Mouse (Mus musculus) brain, embryonic 14.5 days (tissue): ENCODE data around the gene Gm1604a. TPM values are rescaled to one million over a fixed set of nuclear protein-coding genes. Genes with fewer than 3 reads are reported as not detected.
"Not testable (repeated sequence)": the region's sequence is repeated elsewhere in the genome, so short reads cannot be mapped to it uniquely, and the experiment has no call there.

Experiments used
- DNase-seq: peaks from one replicate; pipeline ENCODE4 v3.0.0-alpha.2; 2011; ENCODE audit warnings: low read depth
- POLR2A ChIP-seq: fragments of 200-500 bp; IDR thresholded peaks from 2 replicates; pipeline ENCODE4 v1.6.1; 2012; ENCODE audit warnings: mild to moderate bottlenecking, inconsistent platforms, borderline replicate concordance; ENCODE audit not compliant: poor library complexity, insufficient read depth, insufficient read length, severe bottlenecking; ENCODE audit errors: extremely low read depth
- polyA plus RNA-seq: library from polyadenylated mRNA; depleted of rRNA; stranded (reverse); fragments of >200 nt; gene quantifications from 2 replicates; pipeline ENCODE4 v1.2.3, GENCODE M21; 2012; rRNA removed

Gene Gm1604a
- polyA plus RNA-seq = not detected in 2 replicates

DNA sequence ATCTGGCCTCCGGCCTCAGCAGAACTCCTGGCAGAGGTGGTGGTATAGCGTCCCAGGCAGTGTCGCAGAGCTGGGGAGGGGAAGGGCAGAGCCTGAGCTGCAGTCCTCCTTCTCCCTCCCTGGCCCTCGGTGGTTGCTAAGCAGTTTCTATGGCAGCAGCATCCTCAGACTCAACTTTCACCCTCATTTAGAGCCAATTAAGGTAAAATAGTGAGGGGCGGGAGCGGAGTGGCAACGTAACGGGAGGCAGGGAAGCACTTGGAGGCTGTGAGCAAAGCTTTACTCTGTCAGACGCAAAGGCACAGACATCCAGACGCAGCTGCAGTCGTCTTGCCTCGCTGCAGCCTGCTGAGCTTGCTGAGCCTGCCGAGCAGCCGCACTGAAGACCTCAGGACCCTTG is at the start of gene Gm1604a:
TSS of gene Gm1604a (plus strand) at position 312 of the 400 bp plus-strand sequence.
- not testable (repeated sequence) for DNase-seq

GRCm38 (mm10) chr17:6978287-6979248 is 46.8 kb upstream of the Gm1604a start, which contains the start of gene Gm49721:
Gene Gm49721 (plus strand): TSS chr17:6978904.
- DNase-seq = peak; percentile 43
- 0 out of 2 replicates have a peak, but pooled peaks have one; percentile 19 for TF ChIP-seq POLR2A

- not testable (repeated sequence) for DNase-seq
These were observed 46.0 kb upstream of the Gm1604a start for GRCm38 (mm10) chr17:6979380-6979779.

DNA sequence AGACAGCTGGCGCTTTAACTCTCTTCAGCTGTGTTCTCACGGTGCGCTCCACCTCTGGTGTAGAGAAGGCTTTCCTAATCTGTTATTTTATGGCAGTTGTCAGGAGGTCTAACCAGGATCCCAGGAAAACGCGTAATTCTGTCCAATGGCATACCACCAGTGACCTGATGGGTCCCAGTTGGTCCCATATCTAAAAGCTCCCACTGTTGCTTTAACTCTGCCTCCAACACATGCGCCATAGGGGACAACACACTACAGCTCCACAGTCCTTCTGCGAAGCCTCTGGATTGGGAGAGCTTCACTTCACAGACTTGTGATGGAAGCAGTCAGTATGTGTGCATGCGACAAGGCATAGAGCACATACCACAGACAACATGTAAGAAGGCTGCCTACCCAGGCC is 45.2 kb upstream of the Gm1604a start:
- not testable (repeated sequence) for DNase-seq

DNA sequence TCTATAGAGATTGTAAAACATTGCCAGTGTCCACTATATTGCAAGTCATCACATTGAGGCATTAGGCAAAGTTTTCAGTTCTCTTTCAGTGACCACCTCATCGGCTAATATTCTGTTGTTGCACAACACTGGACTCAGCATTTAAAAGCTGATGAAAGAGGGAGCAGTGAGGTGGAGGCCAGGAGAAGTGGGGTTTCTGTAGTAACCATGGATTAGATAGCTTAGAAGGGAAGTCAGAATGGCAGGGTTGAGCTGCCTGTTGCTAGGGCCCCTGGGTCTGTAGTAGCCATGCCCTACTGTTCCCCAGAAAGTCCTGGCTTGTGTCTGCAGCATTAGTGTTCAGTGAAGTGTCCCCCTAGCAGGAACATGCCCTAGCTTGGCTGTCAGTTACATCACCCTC is 39.2 kb upstream of the Gm1604a start:
- not testable (repeated sequence) for DNase-seq

- not testable (repeated sequence) for DNase-seq
These were observed 29.9 kb upstream of the Gm1604a start for GRCm38 (mm10) chr17:6995504-6995903.

DNA sequence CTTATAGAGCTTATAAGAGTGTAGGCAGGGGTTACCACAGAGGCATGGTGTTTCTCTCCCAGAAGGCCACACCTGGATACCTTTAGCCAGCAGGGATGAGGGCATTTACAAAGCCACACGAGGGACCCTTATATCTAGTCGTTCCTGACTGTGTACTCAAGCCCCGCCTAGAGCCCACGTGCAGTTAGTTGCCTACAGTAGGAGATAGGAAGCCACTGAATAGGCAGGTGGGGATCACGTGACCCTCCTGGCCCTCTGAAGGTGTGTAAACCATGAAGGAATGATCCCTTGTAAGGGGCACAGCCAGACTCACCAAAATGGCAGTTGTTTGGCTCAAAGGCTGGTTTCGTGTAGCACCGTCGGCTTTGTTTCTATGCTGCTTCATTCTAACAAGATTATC is 28.5 kb upstream of the Gm1604a start:
- DNase-seq = not testable (repeated sequence)

DNA sequence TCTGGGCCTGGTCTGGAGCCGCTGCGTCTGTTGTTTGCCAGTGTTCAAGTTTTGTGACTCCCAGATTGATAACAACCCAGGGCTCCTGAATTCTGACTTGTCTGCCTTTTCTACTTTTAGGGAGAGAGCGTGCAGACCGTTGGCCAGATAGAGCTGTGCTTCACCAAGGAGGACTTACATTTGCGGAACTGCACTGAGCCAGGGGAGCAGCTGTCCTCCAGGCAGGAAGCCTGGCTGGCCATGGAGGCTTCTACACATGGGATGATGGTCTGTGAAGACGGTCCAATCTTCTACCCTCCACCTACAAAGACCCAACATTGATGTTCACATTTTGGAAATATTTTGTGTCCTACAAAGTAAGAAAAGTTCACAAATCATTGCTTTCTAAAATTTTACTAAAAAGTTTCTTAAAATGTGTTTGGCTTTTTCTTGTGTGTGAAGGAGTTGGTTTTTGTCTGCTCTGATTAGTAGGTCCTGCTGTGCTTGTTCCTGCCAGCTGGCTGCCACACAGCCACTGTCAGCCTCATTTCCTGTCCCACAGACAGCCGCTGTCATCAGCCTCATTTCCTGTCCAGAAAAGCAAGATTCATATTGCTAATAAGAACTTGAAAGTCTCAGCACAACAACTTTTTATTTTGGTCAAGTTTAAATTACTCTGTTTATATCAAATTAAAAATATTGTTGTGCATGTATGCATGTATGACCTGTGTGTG is 27.4 kb upstream of the Gm1604a start:
- DNase-seq = not testable (repeated sequence)

DNA sequence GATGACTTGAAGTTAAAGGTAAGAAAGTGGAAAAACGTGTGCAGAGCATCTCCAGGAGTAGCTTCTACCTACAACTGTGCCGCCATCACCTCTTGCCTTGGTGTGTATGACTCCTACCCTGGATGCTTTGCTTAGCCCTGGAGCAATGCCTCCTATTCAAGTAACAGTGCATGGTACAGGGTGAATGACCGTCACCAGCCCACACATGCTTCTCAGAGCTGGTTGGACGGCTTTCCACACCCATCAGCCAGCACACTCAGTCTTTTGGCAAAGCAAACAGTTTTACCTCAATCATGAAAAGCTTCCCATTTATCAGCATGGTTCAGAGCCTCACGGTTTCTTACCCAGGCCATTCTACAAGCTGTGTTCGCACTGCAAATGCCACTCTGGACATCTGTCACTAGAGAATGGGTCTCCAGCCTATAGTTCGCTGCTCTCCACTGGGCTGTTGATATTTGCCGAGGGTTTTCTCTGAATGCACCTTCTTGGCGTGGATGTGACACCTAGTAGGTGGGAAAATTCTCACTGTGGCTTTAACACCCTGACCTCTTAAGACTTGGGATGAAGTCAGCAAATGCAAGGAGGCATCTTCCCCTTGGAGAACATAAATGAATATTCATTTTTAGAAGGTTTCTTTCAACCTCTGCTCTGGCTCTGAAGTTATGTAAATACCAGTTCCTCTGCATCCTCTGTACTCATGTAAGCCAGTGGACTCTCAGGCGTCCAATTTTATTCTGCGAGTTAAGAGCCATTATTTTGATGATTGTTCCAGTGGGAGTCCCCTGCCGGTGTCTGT is 23.4 kb upstream of the Gm1604a start:
- DNase-seq = not testable (repeated sequence)

- DNase-seq = not testable (repeated sequence)
These were observed 22.0 kb upstream of the Gm1604a start for GRCm38 (mm10) chr17:7003392-7003791.

- DNase-seq = not testable (repeated sequence)
These were observed 19.7 kb upstream of the Gm1604a start for GRCm38 (mm10) chr17:7005646-7006045.

GRCm38 (mm10) chr17:7008885-7009284 is 16.5 kb upstream of the Gm1604a start:
- DNase-seq = not testable (repeated sequence)

DNA sequence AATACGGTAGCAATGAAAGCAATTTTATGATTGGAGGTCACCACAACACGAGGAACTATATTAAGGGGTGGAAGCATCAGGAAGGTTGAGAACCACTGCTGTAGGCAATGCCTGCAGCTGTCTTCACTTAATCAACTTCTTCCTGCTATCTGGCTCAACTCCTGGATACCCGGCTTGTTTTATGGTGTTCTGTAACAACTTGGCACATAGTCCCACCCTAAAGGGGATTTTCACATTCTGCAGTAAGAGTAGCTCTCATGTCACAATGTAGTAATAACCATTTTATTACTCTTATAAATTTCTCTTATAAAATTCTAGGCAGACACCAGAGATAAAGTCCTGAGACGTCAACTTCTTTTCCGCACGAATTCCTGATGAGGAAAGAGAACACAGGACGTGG is 15.9 kb upstream of the Gm1604a start:
- DNase-seq = not testable (repeated sequence)

GRCm38 (mm10) chr17:7009901-7010300 is 15.5 kb upstream of the Gm1604a start:
- DNase-seq = not testable (repeated sequence)

GRCm38 (mm10) chr17:7014190-7014589 is 11.2 kb upstream of the Gm1604a start:
- DNase-seq = not testable (repeated sequence)

DNA sequence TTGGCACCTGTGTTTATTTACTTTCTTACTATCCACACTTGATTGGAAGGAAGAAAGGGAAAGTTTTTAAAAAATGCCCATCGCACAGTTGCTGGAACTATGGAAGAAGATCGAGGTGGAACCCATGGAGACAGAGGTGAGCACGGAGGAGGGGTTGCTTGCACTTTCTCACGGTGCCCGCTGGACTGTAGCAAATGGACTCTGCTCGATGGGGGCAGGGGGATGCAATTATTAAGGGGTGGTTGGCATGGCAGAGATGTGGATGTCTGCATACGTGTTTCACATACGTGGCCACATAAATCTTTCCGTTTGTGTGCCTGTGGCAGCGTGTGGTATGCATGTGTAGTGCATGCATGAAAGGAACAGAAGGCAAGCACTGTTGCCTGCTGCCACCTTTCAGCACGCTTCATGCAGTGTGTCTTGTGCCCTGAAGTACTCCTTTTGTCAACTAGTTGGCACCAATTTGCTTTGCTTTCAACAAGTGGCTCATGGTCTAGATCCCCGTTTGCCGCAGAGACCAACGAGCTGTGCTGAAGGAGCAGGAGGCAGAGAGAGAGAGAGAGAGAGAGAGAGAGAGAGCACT is 487 bp downstream of the Gm1604a start:
- not testable (repeated sequence) for DNase-seq

- DNase-seq = not testable (repeated sequence)
These were observed 4.8 kb downstream of the Gm1604a start for GRCm38 (mm10) chr17:7030204-7030603.

- not testable (repeated sequence) for DNase-seq
These were observed 5.3 kb downstream of the Gm1604a start for GRCm38 (mm10) chr17:7030622-7031174.
